Mouse (Mus musculus): Measurements from ENCODE around the gene Lbx2.

GRCm38 (mm10) chr6:83077630-83078323, 8.4 kb upstream of the Lbx2 start, which contains the start of gene Pcgf1:
- TF ChIP-seq CTCF (conservative IDR thresholded peaks at IDR 0.05; ENCODE audit: low read length), result no peak
- no peak for TF ChIP-seq NANOG (IDR thresholded peaks at IDR 0.05; ENCODE audit: borderline replicate concordance, low read length)
- no peak for TF ChIP-seq POU5F1 (IDR thresholded peaks at IDR 0.05; ENCODE audit: borderline replicate concordance, low read length)
